Mouse (Mus musculus): Measurements from ENCODE around the gene Ccdc124. TPM values are rescaled to one million over a fixed set of nuclear protein-coding genes. Genes with fewer than 3 reads are reported as not detected.

The Ccdc124 gene
- polyA plus RNA-seq, 1 experiment from 2014 or later, result 113 TPM

DNA sequence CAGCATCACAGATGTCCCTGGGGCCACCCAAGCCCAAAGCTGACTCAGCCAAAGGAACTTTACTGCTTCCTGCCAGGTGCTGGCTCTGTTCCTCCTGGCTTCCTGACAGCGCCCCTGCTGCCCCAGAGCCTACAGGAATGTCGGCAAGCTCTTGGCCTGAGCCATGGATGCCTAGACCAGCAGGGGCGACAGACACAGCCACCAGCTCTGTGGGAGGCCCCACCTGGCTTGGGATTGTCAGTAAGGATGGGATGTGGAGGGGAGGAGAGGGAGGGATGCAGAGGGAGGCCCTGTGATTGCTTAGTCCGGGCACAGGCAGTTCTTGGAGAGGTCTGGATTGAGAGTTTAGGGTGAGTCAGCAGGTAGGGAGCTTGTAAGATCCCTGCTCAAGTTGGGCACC lies 6.4 kb upstream of the Ccdc124 start:
- H3K27me3 ChIP-seq, result no peaks in the 10 kb centered on the region; the same call in 1 of the 2 replicates
- WGBS, result 0% methylated on average over 4 of the region's 4 CpGs
- H3K36me3 ChIP-seq, result no peaks in the 10 kb centered on the region
- H3K4me3 ChIP-seq, result no peak overlapping the region
- H3K4me2 ChIP-seq (replicated peaks), result peak overlapping the region; percentile 25
- H3K9ac ChIP-seq, result peak overlapping the region; percentile 43; the same call in 1 of the 2 replicates
- ATAC-seq (ENCODE audit: low FRiP score, low read depth), result peak; percentile 21
- H3K27ac ChIP-seq, result no peak overlapping the region; the same call in 1 of the 2 replicates
- peaks cover 16% of the 10 kb centered on the region for H3K4me1 ChIP-seq
- no peaks in the 10 kb centered on the region for H3K9me3 ChIP-seq

DNA sequence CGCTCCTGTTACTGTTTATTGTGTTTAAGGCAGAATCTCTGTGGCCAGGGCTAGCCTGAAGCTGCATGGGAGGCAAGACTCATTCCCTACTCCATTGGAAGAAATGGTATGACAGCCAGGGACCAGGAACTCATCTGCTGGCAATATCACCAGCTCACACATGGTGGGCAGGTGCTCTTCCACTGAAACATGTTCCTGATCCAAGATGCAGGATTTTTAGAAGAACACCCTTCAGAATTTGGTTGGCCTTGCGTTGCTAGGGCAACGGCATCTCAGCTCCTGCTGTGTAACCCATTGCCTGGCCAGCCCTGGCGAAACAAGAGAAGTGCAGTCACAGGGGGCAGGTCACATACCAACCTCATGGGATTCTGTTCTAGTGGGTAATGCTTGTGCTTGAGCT lies 5.8 kb upstream of the Ccdc124 start:
- no peak overlapping the region for H3K27ac ChIP-seq

DNA sequence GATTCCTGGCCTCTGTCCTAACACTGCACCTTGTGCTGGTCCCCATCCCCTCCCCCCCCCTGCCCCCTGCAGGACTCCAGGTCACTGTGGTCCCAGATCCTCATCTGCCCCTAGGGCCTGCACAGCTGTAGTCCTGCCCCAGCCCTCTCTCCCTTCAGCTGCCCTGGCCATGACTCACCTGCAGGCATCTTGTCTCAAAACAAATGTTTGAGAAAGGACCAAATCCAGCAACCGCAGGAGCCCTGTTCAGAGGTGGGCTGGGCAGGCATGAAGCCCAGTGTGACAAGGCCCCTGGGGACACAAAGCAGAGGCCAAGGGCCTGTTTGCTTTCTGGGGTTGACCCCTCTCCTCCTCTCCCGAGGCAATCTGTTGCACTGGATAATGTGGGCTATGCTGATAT lies 4.4 kb upstream of the Ccdc124 start:
- ATAC-seq (ENCODE audit: low FRiP score, low read depth), result no peak
- H3K4me1 ChIP-seq, result peaks cover 16% of the 10 kb centered on the region
- no peak overlapping the region for H3K9ac ChIP-seq
- no peak overlapping the region for H3K4me2 ChIP-seq (replicated peaks)
- 45% methylated on average over 2 of the region's 2 CpGs for WGBS
- no peaks in the 10 kb centered on the region; the same call in 1 of the 2 replicates for H3K27me3 ChIP-seq
- no peaks in the 10 kb centered on the region for H3K9me3 ChIP-seq
- no peak overlapping the region for H3K4me3 ChIP-seq
- no peaks in the 10 kb centered on the region for H3K36me3 ChIP-seq
- no peak overlapping the region for H3K27ac ChIP-seq

More for the DNA sequence above, 5.8 kb upstream of the Ccdc124 start:
- WGBS, result 49% methylated on average over 4 of the region's 4 CpGs
- Histone ChIP-seq H3K36me3 (no peaks in the 10 kb centered on the region), H3K27me3 (no peaks in the 10 kb centered on the region; the same call in 1 of the 2 replicates), H3K9ac (0 out of 2 replicates have a peak overlapping the region, but pooled peaks have one; percentile 43), H3K9me3 (no peaks in the 10 kb centered on the region), H3K4me1 (peaks cover 16% of the 10 kb centered on the region), H3K4me3 (no peak overlapping the region), H3K4me2 (replicated peaks) (no peak overlapping the region)
- no peak for ATAC-seq (ENCODE audit: low FRiP score, low read depth)

DNA sequence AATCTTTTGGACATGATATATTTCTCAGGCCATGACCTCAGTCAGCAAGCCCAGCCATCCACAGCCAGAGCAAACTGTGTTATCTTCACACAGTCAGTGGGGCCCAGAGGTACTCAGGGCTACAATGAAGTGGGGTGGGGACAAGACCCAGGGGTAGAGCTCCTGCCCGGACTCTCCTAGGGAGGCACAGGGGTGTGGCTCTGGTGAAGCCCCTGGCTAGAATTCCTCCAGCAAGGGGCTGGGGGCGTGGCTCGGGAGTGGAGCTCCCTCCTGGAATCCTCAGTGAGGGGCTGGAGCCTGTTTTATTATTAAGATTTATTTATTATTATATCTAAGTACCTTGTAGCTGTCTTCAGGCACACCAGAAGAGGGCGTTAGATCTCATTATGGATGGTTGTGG lies 2.6 kb upstream of the Ccdc124 start:
- Histone ChIP-seq H3K4me2 (replicated peaks) (no peak overlapping the region), H3K9ac (no peak overlapping the region; the same call in 1 of the 2 replicates), H3K27ac (no peak overlapping the region), H3K36me3 (no peaks in the 10 kb centered on the region), H3K4me1 (peaks cover 27% of the 10 kb centered on the region), H3K4me3 (no peak overlapping the region), H3K9me3 (no peaks in the 10 kb centered on the region), H3K27me3 (no peaks in the 10 kb centered on the region; the same call in 1 of the 2 replicates)
- WGBS, result 51% methylated on average over 4 of the region's 4 CpGs
- no peak for ATAC-seq (ENCODE audit: low FRiP score, low read depth)

- Histone ChIP-seq H3K9ac (peak overlapping the region; percentile 5; the same call in 1 of the 2 replicates), H3K4me2 (replicated peaks) (no peak overlapping the region), H3K27ac (no peak overlapping the region), H3K4me1 (peaks cover 11% of the 10 kb centered on the region), H3K36me3 (no peaks in the 10 kb centered on the region), H3K9me3 (no peaks in the 10 kb centered on the region), H3K27me3 (no peaks in the 10 kb centered on the region; the same call in 1 of the 2 replicates), H3K4me3 (no peak overlapping the region)
- ATAC-seq (ENCODE audit: low FRiP score, low read depth), result no peak
- WGBS, result 90% methylated on average over 13 of the region's 13 CpGs
Observed at GRCm38 (mm10) chr8:70874441-70874840, 706 bp upstream of the Ccdc124 start.

DNA sequence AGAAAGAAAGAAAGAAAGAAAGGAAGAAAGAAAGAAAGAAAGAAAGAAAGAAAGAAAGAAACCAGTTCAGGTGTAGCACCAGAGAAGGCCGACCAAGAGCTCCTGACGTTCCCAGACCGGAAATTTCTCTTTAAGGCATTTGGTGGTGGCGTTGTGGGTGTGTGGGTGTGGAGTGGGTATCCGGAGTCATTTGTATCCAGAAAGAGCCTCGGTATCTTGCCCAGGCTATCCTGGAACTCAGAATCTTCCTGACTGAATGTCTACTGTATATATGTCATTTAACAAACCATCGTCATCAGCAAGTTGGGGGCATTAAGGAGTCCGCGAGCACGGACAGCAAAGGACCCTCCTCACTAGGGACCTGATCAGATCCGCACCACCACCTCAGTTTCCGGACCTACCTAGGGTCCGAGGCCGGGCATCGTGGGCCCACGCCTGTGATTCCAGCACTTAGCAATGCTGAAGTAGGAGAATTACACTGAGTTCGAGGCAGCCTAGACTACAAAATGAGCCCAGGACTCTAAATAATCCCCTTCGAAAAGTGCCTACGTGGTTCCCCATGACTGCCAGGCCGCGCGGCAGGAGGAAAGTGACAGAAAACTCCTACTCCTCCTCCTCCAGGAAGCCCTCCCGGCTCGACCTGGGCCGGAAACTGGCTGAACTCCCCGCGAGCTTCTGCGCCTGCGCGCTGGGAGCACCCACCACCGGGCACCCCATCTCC lies 932 bp downstream of the Ccdc124 start:
- no peaks in the 10 kb centered on the region for H3K9me3 ChIP-seq
- H3K4me3 ChIP-seq, result peak overlapping the region; percentile 84
- no peaks in the 10 kb centered on the region; the same call in 1 of the 2 replicates for H3K27me3 ChIP-seq
- H3K4me2 ChIP-seq (replicated peaks), result peak overlapping the region; percentile 94
- peak overlapping the region; percentile 84 for H3K9ac ChIP-seq
- peaks cover 27% of the 10 kb centered on the region for H3K4me1 ChIP-seq
- no peak for ATAC-seq (ENCODE audit: low FRiP score, low read depth)
- WGBS, result 5% methylated on average over 31 of the region's 31 CpGs
- H3K27ac ChIP-seq, result peak overlapping the region; percentile 87; the same call in 1 of the 2 replicates
- H3K36me3 ChIP-seq, result peaks cover 10% of the 10 kb centered on the region

GRCm38 (mm10) chr8:70871195-70871807 lies 2.4 kb downstream of the Ccdc124 start:
- Histone ChIP-seq H3K27ac (no peak overlapping the region), H3K4me1 (peaks cover 29% of the 10 kb centered on the region), H3K9ac (0 out of 2 replicates have a peak overlapping the region, but pooled peaks have one; percentile 19), H3K36me3 (peaks cover 12% of the 10 kb centered on the region), H3K27me3 (no peaks in the 10 kb centered on the region; the same call in 1 of the 2 replicates), H3K4me2 (replicated peaks) (no peak overlapping the region; the same call in 1 of the 2 replicates), H3K9me3 (no peaks in the 10 kb centered on the region), H3K4me3 (no peak overlapping the region)
- no peak for ATAC-seq (ENCODE audit: low FRiP score, low read depth)
- 95% methylated on average over 5 of the region's 5 CpGs for WGBS

DNA sequence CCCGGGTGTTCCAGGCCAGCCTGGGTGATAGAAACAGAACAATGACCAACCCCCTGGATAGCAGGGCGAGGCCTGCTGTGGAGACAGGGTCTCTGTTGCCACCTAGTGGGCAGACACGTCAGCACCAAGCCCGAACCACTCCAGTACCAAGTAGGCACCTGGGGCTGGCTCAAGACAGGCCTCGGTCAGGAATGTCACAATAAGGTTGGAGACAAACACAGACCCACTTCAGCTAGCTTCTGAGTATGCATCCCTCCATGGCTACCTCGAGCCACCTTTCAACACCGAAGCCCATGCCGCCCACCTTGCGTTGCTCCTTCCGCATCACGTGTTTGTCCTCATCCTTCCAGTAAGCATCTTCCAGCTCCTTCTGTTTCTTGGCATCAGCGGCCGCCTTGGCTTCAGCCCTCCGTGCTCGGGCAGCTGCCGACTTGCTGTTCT lies 4.1 kb downstream of the Ccdc124 start:
- Histone ChIP-seq H3K4me1 (peaks cover 38% of the 10 kb centered on the region), H3K4me2 (replicated peaks) (peak overlapping the region; percentile 62), H3K27ac (no peak overlapping the region), H3K9ac (0 out of 2 replicates have a peak overlapping the region, but pooled peaks have one; percentile 19), H3K36me3 (peaks cover 12% of the 10 kb centered on the region), H3K9me3 (no peaks in the 10 kb centered on the region), H3K4me3 (no peak overlapping the region), H3K27me3 (no peaks in the 10 kb centered on the region)
- 46% methylated on average over 16 of the region's 16 CpGs for WGBS
- no peak for ATAC-seq (ENCODE audit: low FRiP score, low read depth)

DNA sequence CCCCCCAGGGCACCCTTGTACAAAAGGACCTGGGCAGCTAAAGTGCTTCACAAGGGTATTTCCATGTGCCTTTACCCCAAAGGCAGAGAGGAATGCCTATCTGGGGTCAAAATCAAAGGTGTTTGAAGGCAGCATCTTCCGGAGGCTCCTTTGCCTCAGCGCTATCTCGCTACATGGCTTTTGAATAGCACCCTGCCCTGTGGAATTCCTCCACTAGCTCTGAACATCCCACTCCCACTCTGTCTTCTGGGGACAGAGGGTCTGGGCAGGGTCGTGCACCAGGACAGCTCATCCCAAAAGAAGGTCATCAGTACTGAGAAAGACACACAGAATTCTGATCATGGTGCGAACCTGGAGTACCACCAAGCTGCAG lies 4.5 kb downstream of the Ccdc124 start:
- H3K27me3 ChIP-seq, result 0 out of 2 replicates have a peak, but pooled peaks cover 2% of the 10 kb centered on the region
- peaks cover 43% of the 10 kb centered on the region for H3K4me1 ChIP-seq
- peak overlapping the region; percentile 62 for H3K4me2 ChIP-seq (replicated peaks)
- peak overlapping the region; percentile 62; the same call in 1 of the 2 replicates for H3K9ac ChIP-seq
- H3K4me3 ChIP-seq, result peak overlapping the region; percentile 32; the same call in 1 of the 2 replicates
- no peaks in the 10 kb centered on the region for H3K9me3 ChIP-seq
- no peak for ATAC-seq (ENCODE audit: low FRiP score, low read depth)
- H3K27ac ChIP-seq, result peak overlapping the region; percentile 33; the same call in 1 of the 2 replicates
- 48% methylated on average over 5 of the region's 5 CpGs for WGBS
- peaks cover 12% of the 10 kb centered on the region for H3K36me3 ChIP-seq

DNA sequence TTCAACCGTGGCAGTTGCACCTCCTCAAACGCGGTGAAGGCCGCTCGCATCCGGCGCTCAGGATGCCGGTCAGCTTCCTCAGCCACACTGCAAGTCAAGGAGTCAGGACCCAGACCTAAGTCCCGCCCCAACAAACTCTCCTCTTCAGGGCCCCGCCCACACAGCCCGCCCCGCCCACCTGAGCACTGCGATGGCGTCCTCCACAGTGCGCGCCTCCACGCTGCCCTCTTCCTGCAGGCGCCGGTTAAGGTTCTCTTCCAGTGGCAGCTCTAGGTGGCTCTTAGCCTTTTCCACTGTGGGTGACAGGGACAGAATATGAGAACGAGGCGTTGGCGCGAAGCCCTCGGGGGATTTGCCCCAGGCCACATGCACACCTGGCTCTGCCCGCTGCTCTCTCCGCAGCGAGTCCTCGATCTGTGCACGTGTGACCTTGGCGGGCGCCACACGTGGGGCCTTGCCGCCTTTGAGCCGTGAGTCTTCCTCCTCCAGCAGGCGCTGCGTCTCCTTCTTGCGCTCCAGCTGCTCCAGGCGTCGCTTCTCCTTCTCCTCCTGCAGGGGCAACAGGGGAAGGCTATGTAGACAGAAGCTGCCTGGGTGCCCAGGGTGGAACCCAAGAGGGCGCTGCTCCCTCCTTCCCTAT lies 5.1 kb downstream of the Ccdc124 start:
- peak overlapping the region; percentile 62 for H3K9ac ChIP-seq
- 13% methylated on average over 40 of the region's 40 CpGs for WGBS
- H3K27me3 ChIP-seq, result peaks cover 5% of the 10 kb centered on the region; the same call in 1 of the 2 replicates
- H3K27ac ChIP-seq, result peak overlapping the region; percentile 44; the same call in 1 of the 2 replicates
- no peak for ATAC-seq (ENCODE audit: low FRiP score, low read depth)
- H3K4me2 ChIP-seq (replicated peaks), result peak overlapping the region; percentile 62
- no peaks in the 10 kb centered on the region for H3K9me3 ChIP-seq
- peaks cover 47% of the 10 kb centered on the region for H3K4me1 ChIP-seq
- peak overlapping the region; percentile 32 for H3K4me3 ChIP-seq
- peaks cover 12% of the 10 kb centered on the region for H3K36me3 ChIP-seq

GRCm38 (mm10) chr8:70866566-70866965 lies 7.2 kb downstream of the Ccdc124 start:
- no peak for ATAC-seq (ENCODE audit: low FRiP score, low read depth)
- Histone ChIP-seq H3K27ac (no peak overlapping the region), H3K4me3 (no peak overlapping the region), H3K27me3 (peaks cover 26% of the 10 kb centered on the region), H3K9ac (no peak overlapping the region; the same call in 1 of the 2 replicates), H3K4me1 (peaks cover 52% of the 10 kb centered on the region), H3K9me3 (no peaks in the 10 kb centered on the region), H3K4me2 (replicated peaks) (peak overlapping the region; percentile 96; the same call in 1 of the 2 replicates), H3K36me3 (peaks cover 12% of the 10 kb centered on the region)
- 84% methylated on average over 7 of the region's 7 CpGs for WGBS
